Mouse (Mus musculus) adrenal gland, postnatal 36 days (tissue): ENCODE results near the gene Gm17175. TPM values are rescaled to one million over a fixed set of nuclear protein-coding genes. Genes with fewer than 3 reads are reported as not detected.
"Not testable (repeated sequence)": the region's sequence is repeated elsewhere in the genome, so short reads cannot be mapped to it uniquely, and the experiment has no call there.

Source experiments
- DNase-seq, 2 experiments: peaks; one replicate each; pipeline ENCODE4 v3.0.0; 2021; ENCODE audit warnings: mixed read lengths in 1 of 2
- long read RNA-seq, 2 experiments: library from polyadenylated mRNA; stranded (forward); transcript quantifications; one replicate each; pipeline ENCODE4 v2.0.0; 2021; ENCODE audit warnings: borderline sequencing depth in 2 of 2
- total RNA-seq, 2 experiments: library from RNA; stranded (reverse); gene quantifications; 2 replicates each; pipeline ENCODE4 v1.2.3; 2021

The Gm17175 gene
- total RNA-seq, result not detected
- long read RNA-seq, experiment 1, result 0 reads
- long read RNA-seq, experiment 2, result 0 reads

DNA sequence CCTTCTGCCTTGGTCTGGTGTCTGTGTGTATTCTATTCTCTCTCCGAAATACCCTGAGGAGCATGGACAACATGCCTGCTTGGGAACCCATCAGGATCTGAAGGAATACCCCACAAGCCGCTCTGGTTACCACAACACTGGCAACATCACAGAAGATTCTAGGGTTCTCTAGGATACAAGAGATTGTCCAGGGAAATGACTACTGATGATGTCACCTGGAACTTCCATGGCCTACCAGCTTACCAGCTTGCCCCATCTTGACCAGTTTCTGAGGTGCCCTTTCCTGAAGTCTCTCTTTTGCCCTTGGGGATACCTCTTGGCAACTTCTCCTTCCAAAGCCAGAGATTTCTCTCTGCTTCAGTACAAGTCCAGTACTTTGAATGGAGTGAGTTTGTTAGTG is at the start of gene Gm17175:
Gene Gm17175 (minus strand): TSS at position 101 of the 400 bp plus-strand sequence.
- not testable (repeated sequence) for DNase-seq

DNA sequence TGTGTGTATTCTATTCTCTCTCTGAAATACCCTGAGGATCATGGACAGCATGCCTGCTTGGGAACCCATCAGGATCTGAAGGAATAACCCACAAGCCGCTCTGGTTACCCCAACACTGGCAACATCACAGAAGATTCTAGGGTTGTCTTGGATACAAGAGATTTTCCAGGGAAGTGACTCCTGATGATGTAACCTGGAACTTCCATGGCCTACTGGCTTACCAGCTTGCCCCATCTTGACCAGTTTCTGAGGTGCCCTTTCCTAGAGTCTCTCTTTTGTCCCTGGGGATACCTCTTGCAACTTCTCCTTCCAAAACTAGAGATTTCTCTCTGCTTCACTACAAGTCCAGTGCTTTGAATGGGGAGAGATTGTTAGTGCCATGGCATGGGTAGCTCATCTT is 37.3 kb upstream of the Gm17175 start, which contains the start of gene Gm17078:
Gene Gm17078 (minus strand): TSS at position 101 of the 400 bp plus-strand sequence.
- DNase-seq, result no peak

DNA sequence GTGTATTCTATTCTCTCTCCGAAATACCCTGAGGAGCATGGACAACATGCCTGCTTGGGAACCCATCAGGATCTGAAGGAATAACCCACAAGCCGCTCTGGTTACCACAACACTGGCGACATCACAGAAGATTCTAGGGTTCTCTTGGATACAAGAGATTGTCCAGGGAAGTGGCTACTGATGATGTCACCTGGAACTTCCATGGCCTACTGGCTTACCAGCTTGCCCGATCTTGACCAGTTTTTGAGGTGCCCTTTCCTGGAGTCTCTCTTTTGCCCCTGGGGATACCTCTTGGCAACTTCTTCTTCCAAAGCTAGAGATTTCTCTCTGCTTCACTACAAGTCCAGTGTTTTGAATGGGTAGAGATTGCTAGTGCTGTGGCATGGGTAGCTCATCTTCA is 18.2 kb upstream of the Gm17175 start, which contains the start of gene Gm17174:
Gene Gm17174 (minus strand): TSS at position 101 of the 400 bp plus-strand sequence.
- DNase-seq, result not testable (repeated sequence)

DNA sequence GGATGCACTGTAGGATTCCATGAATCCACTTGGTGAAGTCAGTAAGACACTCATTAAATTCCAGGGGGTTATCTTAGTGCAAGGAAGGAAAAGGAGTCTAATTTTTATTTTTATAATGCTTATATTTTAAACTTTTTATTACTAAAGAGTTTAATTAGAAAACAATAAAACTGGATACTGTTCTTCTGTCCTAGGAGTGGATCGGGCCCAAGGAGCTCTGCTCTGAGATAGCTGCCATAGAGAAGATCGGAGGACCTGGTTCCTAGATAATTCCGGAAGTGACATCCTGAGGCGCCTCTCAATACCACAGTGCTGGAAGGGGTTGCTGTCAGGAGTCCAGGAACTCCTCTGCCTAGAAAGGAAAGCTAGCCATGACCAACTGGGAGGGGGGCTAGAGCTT is 21.4 kb downstream of the Gm17175 start, which contains the start of gene Gm5622:
Gene Gm5622 (plus strand): TSS at position 301 of the 400 bp plus-strand sequence.
- no peak for DNase-seq

Other genes starting within 250 kb of the Gm17175 start
- gene Gm7247, start 212.3 kb downstream of the Gm17175 start, total RNA-seq, result not detected
- gene Vmn2r88, start 163.2 kb downstream of the Gm17175 start, total RNA-seq, result not detected
- gene Vmn2r89, start 122.2 kb downstream of the Gm17175 start, total RNA-seq, result not detected
- gene Gm5622, start 21.3 kb downstream of the Gm17175 start, total RNA-seq, result not detected
- gene Gm17174, start 18.1 kb upstream of the Gm17175 start, total RNA-seq, result not detected
- gene Gm17078, start 37.2 kb upstream of the Gm17175 start, total RNA-seq, result not detected
- not detected for gene Gm4181, start 61.6 kb upstream of the Gm17175 start, total RNA-seq
- not detected for gene Gm17079, start 121.4 kb upstream of the Gm17175 start, total RNA-seq
- gene Gm5800, start 143.1 kb upstream of the Gm17175 start, total RNA-seq, result not detected
- gene Ang4, start 199.5 kb upstream of the Gm17175 start, total RNA-seq, result under 1 TPM in 1 of 2 experiments, not detected in 1; 0.46 TPM
- gene AY358078, start 226.0 kb upstream of the Gm17175 start, total RNA-seq, result not detected